Mouse (Mus musculus) neural tube, postnatal 0 days (tissue): ENCODE measurements around the gene Atp13a1. TPM values are rescaled to one million over a fixed set of nuclear protein-coding genes. Genes with fewer than 3 reads are reported as not detected.

Source experiments
- polyA plus RNA-seq: library from polyadenylated mRNA; unstranded; fragments of >200 nt; fragmentation: Nextera tagmentation; extraction: Ambion mirVana; gene quantifications from 2 replicates; pipeline ENCODE4 v1.2.1, GENCODE M21; 2015

The Atp13a1 gene
- 32.8 and 38.9 TPM in 2 replicates for polyA plus RNA-seq

GRCm38 (mm10) chr8:69790773-69791367 is at the start of gene Atp13a1, which contains the start of gene Zfp866:
Atp13a1 (plus strand) TSS chr8:69791163.
Zfp866 (minus strand) TSS chr8:69791178.

DNA sequence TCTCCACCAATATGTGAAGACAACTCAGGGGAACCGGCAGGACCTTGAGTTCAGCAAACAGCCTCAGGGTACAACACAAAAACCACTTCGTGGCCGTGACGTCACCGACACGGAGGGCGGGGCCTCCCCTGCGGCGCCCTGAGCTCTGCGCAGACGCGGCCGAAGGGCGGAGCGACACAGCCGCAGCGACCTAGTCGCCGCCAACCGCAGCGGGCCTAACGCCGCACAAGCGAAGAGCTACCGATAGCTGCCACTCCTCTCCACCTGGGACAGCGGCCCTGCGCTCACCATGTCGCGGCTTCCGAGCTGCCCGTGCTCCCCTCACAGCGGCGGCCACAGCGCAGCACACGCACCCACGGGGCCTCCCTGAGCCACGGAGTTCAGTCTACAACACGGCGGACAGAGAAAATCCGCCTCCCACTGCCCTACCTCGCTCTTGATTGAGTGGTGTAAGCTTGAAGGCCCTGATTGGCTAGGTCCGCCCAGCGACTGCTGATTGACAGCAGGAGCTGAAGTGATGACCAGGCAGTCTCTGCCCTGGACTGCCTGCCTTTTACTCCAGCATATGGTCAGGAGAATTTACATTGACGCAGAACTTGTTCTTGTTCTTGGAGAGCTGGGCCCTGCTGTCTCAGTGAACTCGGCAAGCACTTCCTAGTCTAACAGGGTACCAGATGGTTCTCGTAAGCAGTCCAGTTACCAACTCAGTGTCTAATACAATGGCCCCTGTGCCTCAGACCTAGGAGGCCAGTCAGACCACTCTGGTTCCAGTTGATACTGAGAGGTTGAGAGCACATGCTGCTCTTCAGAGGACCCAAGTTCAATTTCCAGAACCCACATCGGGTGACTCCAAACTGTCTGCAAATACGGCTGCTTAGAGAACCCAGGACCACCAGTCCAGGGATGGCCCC is 41.2 kb upstream of the Atp13a1 start, which contains the start of gene Zfp963:
Gene Zfp963 (minus strand): TSS at position 427 of the 911 bp plus-strand sequence.

DNA sequence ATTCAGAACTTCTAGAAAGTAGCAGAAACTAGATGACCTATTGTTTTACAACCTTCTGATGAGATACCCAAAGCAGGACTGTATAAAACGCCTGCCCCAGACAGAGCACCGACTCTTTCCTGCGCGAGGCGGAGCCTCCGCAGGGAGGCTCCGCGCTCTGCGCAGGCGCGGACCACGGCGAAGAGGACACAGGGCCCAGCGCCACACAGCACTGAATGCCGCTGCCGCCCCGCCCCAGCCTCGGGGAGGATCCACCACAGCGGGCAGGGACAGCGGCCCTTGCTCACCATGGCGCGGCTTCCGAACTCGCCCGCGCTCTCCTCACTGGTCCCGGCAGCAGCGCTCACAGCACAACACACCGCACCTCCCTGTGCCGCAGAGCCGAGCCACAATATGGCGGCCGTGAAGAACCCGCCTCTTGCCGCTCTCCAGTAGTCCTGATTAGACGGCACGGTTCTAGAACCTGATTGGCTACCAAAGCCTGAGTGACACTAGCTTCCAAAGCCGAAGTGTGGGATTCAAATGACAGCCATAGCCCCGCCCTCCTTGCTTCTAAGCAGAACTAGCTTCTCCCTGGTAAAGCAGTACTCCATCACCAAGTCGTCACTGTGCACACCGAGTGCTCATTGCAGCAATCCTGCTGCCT is 16.3 kb upstream of the Atp13a1 start, which contains the start of gene Gm20422:
Gene Gm20422 (minus strand): TSS at position 384 of the 646 bp plus-strand sequence.

DNA sequence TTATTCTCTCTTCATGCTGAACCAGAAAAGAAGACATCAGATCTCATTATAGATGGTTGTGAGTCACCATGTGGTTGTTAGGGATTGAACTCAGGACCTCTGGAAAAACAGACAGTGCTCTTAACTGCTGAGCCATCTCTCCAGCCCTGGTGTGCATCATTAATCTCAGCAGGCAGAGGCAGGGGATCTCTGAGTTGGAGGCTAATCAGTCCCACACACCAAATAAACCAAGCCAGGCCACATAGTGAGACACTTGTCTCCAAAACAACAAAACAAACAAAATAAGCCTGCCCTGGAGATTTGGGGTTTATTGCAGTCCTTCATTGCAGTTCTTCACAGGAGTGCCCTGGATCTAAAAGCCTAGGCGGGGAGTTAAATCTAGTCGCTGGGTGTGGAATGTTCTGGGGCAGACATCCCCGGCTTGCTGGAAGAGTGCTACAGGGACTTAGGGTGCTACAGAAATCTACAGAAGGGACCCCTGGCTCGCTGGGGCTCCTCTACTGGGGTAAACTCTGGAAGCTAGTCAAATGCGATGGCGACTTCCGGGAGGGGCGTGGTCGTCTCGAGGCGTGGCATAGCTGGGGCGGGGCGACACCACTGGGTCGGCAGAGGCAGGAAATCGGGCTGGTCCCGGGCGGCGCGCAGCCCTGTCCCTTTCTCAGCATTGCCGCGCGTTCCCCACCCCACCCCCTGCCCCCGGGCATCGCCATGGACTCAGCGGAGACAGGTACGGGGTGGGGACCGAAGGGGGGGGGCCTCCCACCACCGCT is 17.3 kb downstream of the Atp13a1 start, which contains the start of gene Gmip:
Gene Gmip (plus strand): TSS at position 586 of the 770 bp plus-strand sequence.

DNA sequence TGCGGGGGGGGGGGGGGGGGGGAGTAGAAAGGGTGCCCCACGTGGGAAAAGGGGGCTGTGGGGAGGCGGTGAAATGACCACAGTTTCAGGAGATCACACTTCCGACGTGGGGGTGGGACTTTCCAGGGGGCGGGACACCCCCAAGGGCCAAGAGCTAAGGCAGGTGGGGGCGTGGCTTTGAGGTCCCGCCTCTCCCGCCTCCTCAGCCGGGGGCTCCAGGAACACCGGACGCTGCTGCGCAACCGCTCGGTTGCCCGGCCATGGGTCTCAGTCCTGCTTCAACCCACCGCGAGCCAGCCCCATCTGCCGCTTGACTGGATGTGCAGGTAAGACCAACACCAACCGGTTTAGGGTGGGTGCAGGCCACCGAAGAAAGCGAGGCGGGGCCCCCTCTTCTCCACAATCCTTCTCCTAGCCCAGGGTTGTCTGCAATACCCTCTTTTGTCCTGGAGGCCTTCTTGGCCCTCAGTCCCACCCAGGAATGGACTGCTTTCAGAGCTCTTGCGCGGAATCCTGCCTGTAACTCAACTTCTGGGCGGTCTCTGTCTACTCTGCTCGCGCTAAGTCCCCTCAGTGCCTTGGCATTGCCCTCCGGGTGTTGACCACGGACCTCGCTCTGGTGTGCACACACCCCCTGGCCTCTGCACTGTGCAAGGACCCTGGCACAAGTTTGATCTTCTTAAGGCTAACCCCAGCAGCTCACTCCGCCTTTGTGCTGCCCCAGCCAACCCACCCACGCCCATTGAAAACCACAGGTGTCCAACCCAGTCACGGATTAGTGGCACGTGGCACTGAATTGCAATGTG is 31.6 kb downstream of the Atp13a1 start, which contains the start of gene Lpar2:
Gene Lpar2 (plus strand): TSS at position 44 of the 806 bp plus-strand sequence.

DNA sequence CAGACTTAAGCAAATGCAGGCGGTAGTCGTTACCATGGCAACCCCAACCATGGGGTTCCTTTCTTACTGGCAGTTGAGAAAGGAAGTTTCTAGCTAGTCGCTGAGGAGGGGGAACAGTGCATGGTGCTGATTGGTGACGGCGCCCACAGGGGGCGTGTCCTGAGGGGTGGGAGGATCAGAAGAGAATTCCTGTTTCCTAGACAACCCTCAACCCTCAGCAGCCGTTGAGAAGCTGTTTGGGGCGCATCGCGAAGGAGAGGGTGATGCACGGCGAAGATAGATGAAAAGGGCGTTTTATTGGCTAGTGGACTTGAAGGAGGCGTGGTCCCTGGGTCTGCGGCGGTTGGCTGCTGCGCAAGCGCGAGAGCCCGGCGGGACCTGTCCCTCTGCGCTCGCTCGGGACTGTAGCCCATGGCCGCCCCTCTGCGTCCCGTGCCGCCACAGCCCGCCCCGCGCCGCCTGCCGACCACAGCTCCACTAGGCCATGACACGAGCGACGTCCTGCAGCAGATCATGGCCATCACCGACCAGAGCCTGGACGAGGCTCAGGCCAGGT is 41.4 kb downstream of the Atp13a1 start, which contains the start of gene Pbx4:
Gene Pbx4 (plus strand): TSS at position 194 of the 556 bp plus-strand sequence.

Other genes with a start within 250 kb of the Atp13a1 start
- 20.0 and 22.1 TPM in 2 replicates for gene Zfp868, start 165.6 kb upstream of the Atp13a1 start, polyA plus RNA-seq
- 1.4 and 1.6 TPM in 2 replicates for gene Zfp964, start 136.7 kb upstream of the Atp13a1 start, polyA plus RNA-seq
- 14.2 and 15.6 TPM in 2 replicates for gene Zfp869, start 80.4 kb upstream of the Atp13a1 start, polyA plus RNA-seq
- gene Zfp963, start 41.2 kb upstream of the Atp13a1 start, polyA plus RNA-seq, result 4.6 and 5.6 TPM in 2 replicates
- gene Gm20422, start 16.3 kb upstream of the Atp13a1 start, polyA plus RNA-seq, result 0.30 TPM in 1 of 2 replicates, not detected in the other
- gene Zfp866, start within 50 bp of the Atp13a1 start, polyA plus RNA-seq, result 21.2 and 23.9 TPM in 2 replicates
- gene Gmip, start 17.5 kb downstream of the Atp13a1 start, polyA plus RNA-seq, result 19.8 and 26.2 TPM in 2 replicates
- 0.46 and 0.52 TPM in 2 replicates for gene Lpar2, start 31.3 kb downstream of the Atp13a1 start, polyA plus RNA-seq
- 90.4 and 95.0 TPM in 2 replicates for gene Pbx4, start 41.3 kb downstream of the Atp13a1 start, polyA plus RNA-seq
- 6.9 and 7.0 TPM in 2 replicates for gene Cilp2, start 96.5 kb downstream of the Atp13a1 start, polyA plus RNA-seq
- gene Tssk6, start 111.0 kb downstream of the Atp13a1 start, polyA plus RNA-seq, result 5.1 and 5.5 TPM in 2 replicates
- 267 and 290 TPM in 2 replicates for gene Ndufa13, start 111.4 kb downstream of the Atp13a1 start, polyA plus RNA-seq
- gene Yjefn3, start 111.5 kb downstream of the Atp13a1 start, polyA plus RNA-seq, result 15.7 and 16.0 TPM in 2 replicates
- gene Gatad2a, start 205.2 kb downstream of the Atp13a1 start, polyA plus RNA-seq, result 21.7 and 22.7 TPM in 2 replicates